Mouse (Mus musculus) limb, embryonic 13.5 days (tissue): ENCODE data around the gene Actrt2. TPM values are rescaled to one million over a fixed set of nuclear protein-coding genes. Genes with fewer than 3 reads are reported as not detected.

Experiments used
- ATAC-seq: fragments of 200-750 bp; cut with Nextera tagmentation; 2 replicates; pipeline ENCODE4 v1.8.0; 2017; ENCODE audit warnings: low read depth, moderate number of reproducible peaks, moderate TSS enrichment; ENCODE audit not compliant: low FRiP score
- H3K27ac ChIP-seq: fragments of 300-500 bp; sonication (generic); 2 replicates; pipeline ENCODE4 v1.5.1; 2015; ENCODE audit warnings: inconsistent platforms, mild to moderate bottlenecking, moderate library complexity
- H3K27me3 ChIP-seq: fragments of 300-500 bp; sonication (generic); 2 replicates; pipeline ENCODE4 v1.6.1; 2015; ENCODE audit warnings: mild to moderate bottlenecking, inconsistent platforms
- H3K36me3 ChIP-seq: fragments of 300-500 bp; sonication (generic); 2 replicates; pipeline ENCODE4 v1.6.1; 2015; ENCODE audit warnings: inconsistent platforms, mild to moderate bottlenecking, moderate library complexity
- H3K4me1 ChIP-seq: fragments of 300-500 bp; sonication (generic); 2 replicates; pipeline ENCODE4 v1.6.1; 2015; ENCODE audit warnings: inconsistent platforms
- H3K4me2 ChIP-seq: fragments of 300-500 bp; sonication (generic); replicated peaks from 2 replicates; pipeline ENCODE4 v1.6.1; 2015; ENCODE audit warnings: inconsistent platforms, mild to moderate bottlenecking, moderate library complexity
- H3K4me3 ChIP-seq: fragments of 300-500 bp; sonication (generic); 2 replicates; pipeline ENCODE4 v1.5.1; 2015; ENCODE audit warnings: moderate library complexity, mild to moderate bottlenecking, inconsistent platforms
- H3K9ac ChIP-seq: fragments of 300-500 bp; sonication (generic); 2 replicates; pipeline ENCODE4 v1.6.1; 2015; ENCODE audit warnings: mild to moderate bottlenecking, inconsistent platforms
- H3K9me3 ChIP-seq: fragments of 300-500 bp; sonication (generic); 2 replicates; pipeline ENCODE4 v1.6.1; 2016; ENCODE audit warnings: inconsistent platforms
- WGBS: fragments of 180-500 bp; shearing (Covaris S2); methylation state at CpG from one replicate; pipeline ENCODE4 v1.1.7; 2015; 5-methylcytosine and 5-hydroxymethylcytosine counted together
- polyA plus RNA-seq: library from polyadenylated mRNA; unstranded; fragments of >200 nt; fragmentation: Nextera tagmentation; extraction: Ambion mirVana; gene quantifications from 2 replicates; pipeline ENCODE4 v1.2.1, GENCODE M21; 2015

Gene Actrt2
- polyA plus RNA-seq, 1 experiment from 2014 or later, result not detected

DNA sequence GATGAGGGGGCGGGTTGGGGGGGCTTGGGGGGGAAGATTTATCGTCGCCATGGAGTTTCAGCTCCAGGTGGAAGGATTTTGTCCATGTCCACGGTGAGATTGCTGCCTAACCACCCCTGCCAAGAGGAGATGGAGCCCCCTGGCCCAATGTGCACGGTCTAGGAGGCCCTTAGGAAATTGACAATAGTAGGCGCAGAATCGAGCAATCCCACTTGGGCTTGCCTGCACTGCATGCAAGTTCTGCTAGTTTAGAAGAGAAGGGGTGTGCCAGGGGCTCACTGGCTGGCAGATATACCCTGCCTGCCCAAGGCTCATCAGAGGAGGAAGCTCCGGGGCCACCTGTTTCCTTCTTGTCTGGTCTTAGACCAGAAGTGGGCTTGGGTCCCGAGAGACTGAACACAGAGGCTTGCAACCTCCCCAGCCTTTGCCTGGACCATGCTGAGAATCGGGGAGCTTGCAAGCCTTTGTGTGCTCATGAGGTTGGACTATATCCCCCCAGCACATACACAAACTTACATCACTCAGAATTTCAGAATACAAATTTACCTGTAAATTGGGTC is 7.9 kb upstream of the Actrt2 start:
- Histone ChIP-seq H3K9ac (no peak overlapping the region), H3K4me1 (peaks cover 50% of the 10 kb centered on the region), H3K36me3 (no peaks in the 10 kb centered on the region), H3K4me3 (no peak overlapping the region), H3K27me3 (peaks cover 8% of the 10 kb centered on the region; the same call in 1 of the 2 replicates), H3K4me2 (no peak overlapping the region), H3K9me3 (no peaks in the 10 kb centered on the region), H3K27ac (peak overlapping the region; percentile 52; the same call in 1 of the 2 replicates)
- WGBS, result 46% methylated on average over 10 of the region's 10 CpGs
- ATAC-seq, result no peak

DNA sequence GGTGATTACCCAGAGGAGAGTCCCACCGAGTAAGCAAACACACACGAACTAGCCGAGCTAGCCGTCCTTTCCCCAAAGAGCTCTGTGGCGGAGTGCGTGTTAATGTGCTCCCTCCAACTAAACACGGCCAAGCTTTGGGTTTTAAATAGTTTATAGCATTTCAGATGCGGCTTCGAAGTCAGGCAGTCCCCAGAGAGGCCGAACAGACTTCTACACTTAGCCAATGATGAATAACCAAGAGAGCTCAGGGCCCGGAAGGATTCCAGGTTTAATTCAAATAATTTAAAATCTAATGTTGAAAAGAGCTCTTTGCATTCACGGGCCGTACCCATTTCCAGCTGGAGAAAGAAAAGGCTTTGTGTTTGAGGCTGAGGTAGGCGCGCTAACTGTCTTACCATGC is 7.3 kb upstream of the Actrt2 start:
- H3K4me1 ChIP-seq, result peaks cover 55% of the 10 kb centered on the region
- no peak overlapping the region for H3K9ac ChIP-seq
- no peaks in the 10 kb centered on the region for H3K36me3 ChIP-seq
- peak overlapping the region; percentile 51 for H3K4me2 ChIP-seq
- ATAC-seq, result no peak
- H3K4me3 ChIP-seq, result peak overlapping the region; percentile 7
- WGBS, result 22% methylated on average over 15 of the region's 15 CpGs
- H3K9me3 ChIP-seq, result no peaks in the 10 kb centered on the region
- H3K27ac ChIP-seq, result peak overlapping the region; percentile 52; the same call in 1 of the 2 replicates
- peaks cover 8% of the 10 kb centered on the region; the same call in 1 of the 2 replicates for H3K27me3 ChIP-seq

DNA sequence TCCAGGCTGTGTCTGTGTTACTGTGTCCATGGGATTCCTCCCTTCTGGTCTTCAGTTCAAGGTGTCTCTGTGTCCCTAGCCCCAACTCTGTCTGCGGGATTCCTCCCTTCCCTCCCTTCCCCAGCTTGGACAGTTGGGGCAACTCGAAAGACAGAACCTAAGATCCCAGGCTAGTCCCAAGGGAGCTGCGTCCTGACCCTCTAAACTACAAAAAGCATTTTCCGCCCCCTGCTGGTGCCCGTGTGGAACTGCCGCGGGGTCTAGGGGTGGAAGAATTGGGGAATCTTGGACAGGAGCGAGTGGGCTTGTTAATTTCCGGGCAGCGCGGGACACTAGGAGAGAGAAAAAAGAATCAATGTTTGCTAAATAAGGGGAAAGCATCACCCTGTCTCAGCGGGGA is 6.9 kb upstream of the Actrt2 start:
- Histone ChIP-seq H3K9me3 (no peaks in the 10 kb centered on the region), H3K36me3 (no peaks in the 10 kb centered on the region), H3K9ac (no peak overlapping the region), H3K27me3 (peaks cover 8% of the 10 kb centered on the region; the same call in 1 of the 2 replicates), H3K4me3 (peak overlapping the region; percentile 7), H3K4me1 (peaks cover 55% of the 10 kb centered on the region), H3K4me2 (peak overlapping the region; percentile 51), H3K27ac (peak overlapping the region; percentile 52; the same call in 1 of the 2 replicates)
- WGBS, result 3% methylated on average over 12 of the region's 12 CpGs
- ATAC-seq, result no peak

DNA sequence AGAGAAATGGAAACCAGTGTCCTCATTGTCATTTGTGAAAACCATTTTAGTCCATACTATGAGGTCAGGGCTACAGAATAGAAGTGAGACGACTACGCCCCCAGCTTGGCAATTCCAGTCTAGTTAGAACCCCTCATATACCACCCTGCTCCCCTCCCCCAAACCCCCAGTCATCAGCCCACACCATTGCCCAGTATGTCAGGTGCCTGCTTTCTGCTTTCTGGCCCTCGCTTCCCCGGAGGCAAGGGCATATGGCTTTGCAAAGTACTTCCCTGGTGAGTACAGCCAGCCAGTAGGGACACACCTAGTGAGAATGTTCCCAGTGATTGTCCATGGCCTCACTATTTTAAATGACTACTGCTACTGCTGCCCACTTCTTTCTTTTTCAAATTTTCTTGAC is 6.3 kb upstream of the Actrt2 start:
- no peak for ATAC-seq
- H3K27me3 ChIP-seq, result peaks cover 9% of the 10 kb centered on the region; the same call in 1 of the 2 replicates
- H3K9ac ChIP-seq, result no peak overlapping the region
- H3K4me2 ChIP-seq, result no peak overlapping the region
- H3K36me3 ChIP-seq, result no peaks in the 10 kb centered on the region
- peak overlapping the region; percentile 52; the same call in 1 of the 2 replicates for H3K27ac ChIP-seq
- H3K4me3 ChIP-seq, result no peak overlapping the region
- H3K9me3 ChIP-seq, result no peaks in the 10 kb centered on the region
- H3K4me1 ChIP-seq, result peaks cover 55% of the 10 kb centered on the region
- WGBS, result 59% methylated on average over 4 of the region's 4 CpGs

DNA sequence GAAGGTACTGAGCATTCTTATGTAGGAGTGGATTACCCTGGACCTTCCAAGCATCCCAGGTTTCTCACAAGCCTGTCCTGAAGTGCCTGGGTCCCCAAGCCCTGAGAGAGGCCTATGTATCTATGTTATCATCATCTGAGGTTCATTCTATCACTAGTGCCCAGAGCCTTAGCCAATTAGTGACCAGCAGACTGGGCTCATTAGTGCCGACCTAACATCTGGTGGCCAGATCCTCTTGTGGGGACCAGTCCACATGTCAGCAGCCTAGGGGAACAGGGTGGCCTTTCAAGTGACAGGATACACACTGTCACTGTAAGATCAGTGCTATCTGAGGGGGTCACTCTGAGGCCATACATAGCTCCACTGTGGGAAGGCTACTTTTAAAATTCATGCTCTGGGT is 4.4 kb upstream of the Actrt2 start:
- WGBS, result 15% methylated on average over 1 of the region's 1 CpGs
- Histone ChIP-seq H3K4me2 (peak overlapping the region; percentile 37), H3K4me3 (no peak overlapping the region), H3K9ac (peak overlapping the region; percentile 27; the same call in 1 of the 2 replicates), H3K27ac (peak overlapping the region; percentile 79), H3K27me3 (peaks cover 16% of the 10 kb centered on the region; the same call in 1 of the 2 replicates), H3K36me3 (no peaks in the 10 kb centered on the region), H3K9me3 (no peaks in the 10 kb centered on the region), H3K4me1 (peaks cover 55% of the 10 kb centered on the region)
- peak; percentile 9; the same call in 1 of the 2 replicates for ATAC-seq

DNA sequence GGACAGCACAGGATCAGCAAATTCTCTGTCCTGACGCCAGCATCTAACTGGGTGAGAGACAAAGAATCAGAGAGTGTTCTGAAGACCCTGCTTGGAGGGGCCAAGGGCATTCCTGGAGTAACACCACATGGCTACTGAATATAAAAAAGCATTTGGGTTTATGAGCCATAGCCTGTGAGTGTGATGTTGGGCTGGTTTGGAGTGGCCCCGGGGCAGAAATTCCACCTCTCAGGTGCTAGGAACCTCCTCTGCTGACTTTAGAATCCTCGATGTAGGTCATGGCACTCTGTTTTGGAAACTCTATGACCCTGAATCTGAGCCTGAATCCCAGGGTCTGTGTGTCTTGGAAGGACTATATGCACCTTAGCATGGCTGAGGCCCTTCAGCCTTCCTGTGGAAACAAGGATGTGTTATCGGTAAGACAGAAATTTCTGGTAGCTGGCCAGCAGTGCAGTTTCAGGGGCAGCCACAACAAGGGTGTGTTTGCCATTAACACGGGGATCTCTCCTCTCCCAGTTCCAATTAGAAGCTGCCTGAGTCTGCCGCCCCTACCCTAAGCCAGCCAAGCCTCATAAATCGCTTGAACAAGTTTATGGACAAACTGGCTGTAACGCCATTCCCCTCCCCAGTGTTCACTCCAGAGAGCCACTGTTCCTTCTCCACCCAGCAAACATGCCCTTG is 3.7 kb upstream of the Actrt2 start:
- 12% methylated on average over 8 of the region's 8 CpGs for WGBS
- Histone ChIP-seq H3K4me3 (no peak overlapping the region), H3K36me3 (no peaks in the 10 kb centered on the region), H3K27me3 (peaks cover 20% of the 10 kb centered on the region; the same call in 1 of the 2 replicates), H3K4me1 (peaks cover 55% of the 10 kb centered on the region), H3K9ac (0 out of 2 replicates have a peak overlapping the region, but pooled peaks have one; percentile 27), H3K4me2 (peak overlapping the region; percentile 37), H3K9me3 (no peaks in the 10 kb centered on the region), H3K27ac (peak overlapping the region; percentile 80)
- ATAC-seq, result peak; percentile 42

GRCm38 (mm10) chr4:154662681-154663215 is 4.9 kb downstream of the Actrt2 start:
- Histone ChIP-seq H3K4me3 (no peak overlapping the region), H3K36me3 (no peaks in the 10 kb centered on the region), H3K4me2 (no peak overlapping the region), H3K4me1 (peaks cover 59% of the 10 kb centered on the region), H3K9me3 (no peaks in the 10 kb centered on the region), H3K27me3 (peaks cover 47% of the 10 kb centered on the region), H3K9ac (no peak overlapping the region), H3K27ac (no peak overlapping the region)
- ATAC-seq, result no peak
- WGBS, result 62% methylated on average over 12 of the region's 12 CpGs

GRCm38 (mm10) chr4:154661256-154661655 is 6.4 kb downstream of the Actrt2 start:
- peaks cover 44% of the 10 kb centered on the region for H3K27me3 ChIP-seq
- peaks cover 63% of the 10 kb centered on the region for H3K4me1 ChIP-seq
- H3K36me3 ChIP-seq, result no peaks in the 10 kb centered on the region

DNA sequence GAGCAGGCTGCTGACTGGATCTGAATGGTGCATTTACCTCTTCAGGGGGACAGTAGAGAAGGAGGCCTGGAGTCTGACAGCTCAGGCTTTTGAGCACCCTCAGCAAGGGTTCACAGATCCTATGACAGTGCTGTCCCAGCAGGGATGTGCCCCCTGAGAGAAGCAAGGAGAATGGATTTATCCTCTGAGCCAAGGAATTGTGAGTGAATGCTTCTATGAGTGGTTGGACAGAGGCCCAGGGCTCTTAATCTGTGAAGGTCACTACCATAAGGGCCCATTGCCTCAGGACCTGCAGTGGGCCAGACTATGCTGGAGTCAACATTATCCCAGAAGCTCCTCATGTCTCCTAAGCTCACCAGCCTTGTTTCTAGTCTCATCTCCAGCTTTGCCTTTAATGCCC is 7.6 kb downstream of the Actrt2 start:
- ATAC-seq, result no peak
- no peaks in the 10 kb centered on the region for H3K9me3 ChIP-seq
- peaks cover 34% of the 10 kb centered on the region for H3K27me3 ChIP-seq
- no peaks in the 10 kb centered on the region for H3K36me3 ChIP-seq
- H3K4me1 ChIP-seq, result peaks cover 57% of the 10 kb centered on the region
- H3K27ac ChIP-seq, result no peak overlapping the region
- no peak overlapping the region for H3K9ac ChIP-seq
- H3K4me3 ChIP-seq, result no peak overlapping the region
- H3K4me2 ChIP-seq, result no peak overlapping the region

More at GRCm38 (mm10) chr4:154661256-154661655, 6.4 kb downstream of the Actrt2 start:
- Histone ChIP-seq H3K9ac (no peak overlapping the region), H3K4me3 (no peak overlapping the region), H3K4me2 (no peak overlapping the region), H3K27ac (no peak overlapping the region), H3K9me3 (no peaks in the 10 kb centered on the region)
- WGBS, result 35% methylated on average over 6 of the region's 6 CpGs
- ATAC-seq, result no peak

DNA sequence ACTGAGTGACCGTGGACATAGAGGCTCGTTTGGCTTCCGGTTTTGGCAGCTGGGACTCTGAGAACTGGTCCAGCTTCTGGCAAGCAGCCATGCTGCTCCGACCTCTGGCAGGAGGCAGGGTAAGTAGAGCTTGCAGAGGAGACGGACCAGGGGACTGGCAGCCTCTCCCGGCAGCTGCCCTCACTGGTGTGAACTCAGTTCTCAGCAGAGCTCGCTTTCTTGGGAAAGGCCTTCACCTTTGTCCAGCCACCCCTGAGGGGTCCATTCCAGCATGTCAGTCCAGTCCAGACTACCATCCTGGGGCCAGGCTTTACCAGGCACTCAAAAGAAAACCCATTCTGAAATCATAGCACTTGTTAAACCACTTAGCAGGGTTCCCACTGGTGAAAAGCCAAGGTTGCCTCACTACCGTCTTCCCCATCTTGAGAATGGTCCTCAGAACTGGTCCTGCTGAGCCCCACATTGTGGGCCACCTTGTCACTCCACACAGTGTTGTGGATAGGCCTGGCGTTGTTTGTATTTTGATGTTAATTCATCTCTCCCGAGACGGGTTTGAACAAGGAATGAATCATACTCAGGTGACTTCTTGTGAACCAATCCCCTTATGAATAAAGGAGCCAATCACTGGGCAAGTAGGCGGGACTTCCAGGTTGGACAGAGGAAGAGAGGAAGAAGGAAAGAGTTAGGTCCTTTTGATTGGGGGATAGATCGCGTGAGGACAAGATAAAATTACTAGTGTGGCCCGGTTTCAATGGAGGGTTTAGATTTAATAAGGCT is 12.3 kb downstream of the Actrt2 start:
- Histone ChIP-seq H3K4me3 (no peak overlapping the region), H3K36me3 (no peaks in the 10 kb centered on the region), H3K9ac (no peak overlapping the region), H3K27ac (no peak overlapping the region), H3K27me3 (peaks cover 13% of the 10 kb centered on the region), H3K4me2 (no peak overlapping the region), H3K4me1 (peaks cover 39% of the 10 kb centered on the region), H3K9me3 (no peaks in the 10 kb centered on the region)
- 78% methylated on average over 15 of the region's 15 CpGs for WGBS
- no peak for ATAC-seq

GRCm38 (mm10) chr4:154652494-154652893 is 15.2 kb downstream of the Actrt2 start:
- Histone ChIP-seq H3K27ac (no peak overlapping the region), H3K4me2 (no peak overlapping the region), H3K4me1 (peaks cover 38% of the 10 kb centered on the region), H3K36me3 (no peaks in the 10 kb centered on the region), H3K9me3 (no peaks in the 10 kb centered on the region), H3K9ac (no peak overlapping the region), H3K4me3 (no peak overlapping the region), H3K27me3 (peaks cover 8% of the 10 kb centered on the region)
- ATAC-seq, result peak; percentile 52; the same call in 1 of the 2 replicates
- WGBS, result 13% methylated on average over 5 of the region's 5 CpGs
